Mouse (Mus musculus) right cerebral cortex, postnatal 14 days (tissue): Measurements from ENCODE around the gene Clec2g.
"Not testable (repeated sequence)": the region's sequence is repeated elsewhere in the genome, so short reads cannot be mapped to it uniquely, and the experiment has no call there.

Experiments
- DNase-seq: peaks from one replicate; pipeline ENCODE4 v3.0.0; 2022

Clec2g gene

GRCm38 (mm10) chr6:128934081-128934480 lies at the start of gene Clec2g:
Gene Clec2g, plus strand, starts transcription at chr6:128934381.
- DNase-seq: not testable (repeated sequence)

GRCm38 (mm10) chr6:128887091-128887790 lies 46.9 kb upstream of the Clec2g start, which contains the start of gene Clec2i:
Gene Clec2i, plus strand, starts transcription at chr6:128887588.
- DNase-seq: peak; percentile 31

GRCm38 (mm10) chr6:128888834-128889233 lies 45.3 kb upstream of the Clec2g start:
- DNase-seq: no peak

GRCm38 (mm10) chr6:128890948-128891355 lies 43.2 kb upstream of the Clec2g start, which contains the start of gene BC035044:
Gene BC035044, minus strand, starts transcription at chr6:128891126.
- DNase-seq: no peak

- DNase-seq: no peak
These were observed 38.7 kb upstream of the Clec2g start for GRCm38 (mm10) chr6:128895404-128896001.

GRCm38 (mm10) chr6:128900044-128900443 lies 34.1 kb upstream of the Clec2g start:
- no peak for DNase-seq

- not testable (repeated sequence) for DNase-seq
These were observed 33.2 kb upstream of the Clec2g start for GRCm38 (mm10) chr6:128900796-128901552.

GRCm38 (mm10) chr6:128913598-128914254 lies 20.5 kb upstream of the Clec2g start:
- DNase-seq: no peak

GRCm38 (mm10) chr6:128917322-128917721 lies 16.9 kb upstream of the Clec2g start:
- no peak for DNase-seq

- no peak for DNase-seq
These were observed 1.1 kb upstream of the Clec2g start for GRCm38 (mm10) chr6:128933050-128933449.

- not testable (repeated sequence) for DNase-seq
These were observed 1.9 kb downstream of the Clec2g start for GRCm38 (mm10) chr6:128935889-128936665.

- no peak for DNase-seq
These were observed 7.7 kb downstream of the Clec2g start for GRCm38 (mm10) chr6:128941646-128942421.

GRCm38 (mm10) chr6:128945564-128945963 lies 11.4 kb downstream of the Clec2g start:
- no peak for DNase-seq

GRCm38 (mm10) chr6:128961110-128961509 lies 26.9 kb downstream of the Clec2g start:
- DNase-seq: no peak

- DNase-seq: not testable (repeated sequence)
These were observed 27.9 kb downstream of the Clec2g start for GRCm38 (mm10) chr6:128962108-128962507.

GRCm38 (mm10) chr6:128964519-128964918 lies 30.3 kb downstream of the Clec2g start:
- DNase-seq: no peak

GRCm38 (mm10) chr6:128968463-128968862 lies 34.3 kb downstream of the Clec2g start:
- no peak for DNase-seq

- no peak for DNase-seq
These were observed 35.6 kb downstream of the Clec2g start for GRCm38 (mm10) chr6:128969741-128970140.

- not testable (repeated sequence) for DNase-seq
These were observed 36.6 kb downstream of the Clec2g start for GRCm38 (mm10) chr6:128970508-128971393.

GRCm38 (mm10) chr6:128971394-128972039 lies 37.3 kb downstream of the Clec2g start:
- DNase-seq: no peak
